ENCODE assay signal across 15 mouse cellular contexts in genomic region chr13:95910270-95910669, GRCm38 (mm10). TPM values are rescaled to one million over a fixed set of nuclear protein-coding genes. Genes with fewer than 3 reads are reported as not detected.
DNase-seq lines count a peak whose midpoint lies in the region; ATAC-seq lines count a peak whose summit lies in the region.
"Had no signal": no experiment of that assay in that cellular context is flagged by ENCODE, and none has a peak within 500 bp of the region (broad histone marks: within the 10 kb centered on the region; RNA-seq: fewer than 3 reads in every experiment).

No protein-coding gene starts in this region.

- no peaks in the 10 kb centered on the region for H3K27me3 ChIP-seq in kidney, embryonic 14.5 days (ENCODE audit: control insufficient read depth, insufficient read depth, low read length)
- H3K27me3 ChIP-seq: embryonic facial prominence, embryonic 13.5 days; neural tube, embryonic 12.5 days had no signal

- no peak for ATAC-seq in kidney, embryonic 14.5 days (ENCODE audit: low FRiP score, low TSS enrichment)

- H3K36me3 ChIP-seq in kidney, embryonic 14.5 days (ENCODE audit: control insufficient read depth, insufficient read depth, low read length), result no peaks in the 10 kb centered on the region
- H3K36me3 ChIP-seq: embryonic facial prominence, embryonic 13.5 days; hindbrain, embryonic 10.5 days; liver, embryonic 15.5 days; neural tube, embryonic 12.5 days had no signal

- no peak overlapping the region for H3K9ac ChIP-seq in kidney, embryonic 14.5 days (ENCODE audit: low read depth, low read length)
- H3K9ac ChIP-seq: embryonic facial prominence, embryonic 13.5 days; liver, embryonic 15.5 days; neural tube, embryonic 12.5 days had no signal

- 80% methylated on average over 9 of the region's 9 CpGs for WGBS in kidney, embryonic 14.5 days

- intact Hi-C loops in heart, postnatal 14 days (cut with DNase I), result no loop called here

- H3K27ac ChIP-seq in kidney, embryonic 14.5 days (ENCODE audit: low read depth, low read length), result no peak overlapping the region
- H3K27ac ChIP-seq: embryonic facial prominence, embryonic 13.5 days; gastrocnemius, adult 2 months; hindbrain, embryonic 10.5 days; liver, embryonic 15.5 days; neural tube, embryonic 12.5 days had no signal

- no peak overlapping the region for H3K4me3 ChIP-seq in kidney, embryonic 14.5 days (ENCODE audit: low read length)
- H3K4me3 ChIP-seq: embryonic facial prominence, embryonic 13.5 days; gastrocnemius, adult 2 months; hindbrain, embryonic 10.5 days; liver, embryonic 15.5 days; neural tube, embryonic 12.5 days had no signal

- H3K4me1 ChIP-seq in kidney, embryonic 14.5 days (ENCODE audit: control insufficient read depth, insufficient read depth, low read length), result no peaks in the 10 kb centered on the region
- H3K4me1 ChIP-seq: neural tube, embryonic 12.5 days had no signal

- no peak overlapping the region for H3K4me2 ChIP-seq in kidney, embryonic 14.5 days (replicated peaks; ENCODE audit: low read depth, low read length)
- H3K4me2 ChIP-seq: embryonic facial prominence, embryonic 13.5 days; liver, embryonic 15.5 days; neural tube, embryonic 12.5 days had no signal

- H3K9me3 ChIP-seq in kidney, embryonic 14.5 days (ENCODE audit: control insufficient read depth, low read length), result no peaks in the 10 kb centered on the region
- H3K9me3 ChIP-seq: embryonic facial prominence, embryonic 13.5 days; hindbrain, embryonic 10.5 days; liver, embryonic 15.5 days had no signal

- DNase-seq in kidney, adult 11 months, result peak; percentile 52
- peak; percentile 37 for DNase-seq in testis, postnatal 10 days (ENCODE audit: low spot score)
- no peak for DNase-seq in testis, postnatal 14 days (ENCODE audit: low spot score)
- DNase-seq in kidney, postnatal 10 days, result peak; percentile 27
- no peak for DNase-seq in heart, postnatal 14 days
- no peak for DNase-seq in heart, adult 9 months (ENCODE audit: low spot score in 2 of 2)
- DNase-seq: gastrocnemius, adult 2 months; heart, adult 11 months; layer of hippocampus, postnatal 36 days; lung, postnatal 14 days had no signal

RNA-seq across cellular contexts. Expression of gene Iqgap2, which starts 18.5 kb away (rescaled TPM):
- 6.6 and 11.2 TPM in 2 replicates for polyA plus RNA-seq in kidney, embryonic 14.5 days (2014; fragmentation: Nextera tagmentation; extraction: Ambion mirVana)
- 1 to 10 TPM; 3.1 to 3.3 TPM for total RNA-seq in heart, postnatal 14 days (2021)

Comparison
In these comparisons a context has a peak if more than half of its experiments do, and no peak if none do; other contexts are left out.
1. DNase-seq: peak in kidney, adult 11 months (single experiment), testis, postnatal 10 days (single experiment) and kidney, postnatal 10 days (single experiment); none in testis, postnatal 14 days (single experiment), heart, postnatal 14 days (0 of 2) and heart, adult 9 months (0 of 2).